Mouse (Mus musculus): ENCODE data around the gene Pttg1. TPM values are rescaled to one million over a fixed set of nuclear protein-coding genes. Genes with fewer than 3 reads are reported as not detected.

Gene Pttg1
- total RNA-seq, 2 experiments from 2014 or later = 30.2 to 31.1 TPM

DNA sequence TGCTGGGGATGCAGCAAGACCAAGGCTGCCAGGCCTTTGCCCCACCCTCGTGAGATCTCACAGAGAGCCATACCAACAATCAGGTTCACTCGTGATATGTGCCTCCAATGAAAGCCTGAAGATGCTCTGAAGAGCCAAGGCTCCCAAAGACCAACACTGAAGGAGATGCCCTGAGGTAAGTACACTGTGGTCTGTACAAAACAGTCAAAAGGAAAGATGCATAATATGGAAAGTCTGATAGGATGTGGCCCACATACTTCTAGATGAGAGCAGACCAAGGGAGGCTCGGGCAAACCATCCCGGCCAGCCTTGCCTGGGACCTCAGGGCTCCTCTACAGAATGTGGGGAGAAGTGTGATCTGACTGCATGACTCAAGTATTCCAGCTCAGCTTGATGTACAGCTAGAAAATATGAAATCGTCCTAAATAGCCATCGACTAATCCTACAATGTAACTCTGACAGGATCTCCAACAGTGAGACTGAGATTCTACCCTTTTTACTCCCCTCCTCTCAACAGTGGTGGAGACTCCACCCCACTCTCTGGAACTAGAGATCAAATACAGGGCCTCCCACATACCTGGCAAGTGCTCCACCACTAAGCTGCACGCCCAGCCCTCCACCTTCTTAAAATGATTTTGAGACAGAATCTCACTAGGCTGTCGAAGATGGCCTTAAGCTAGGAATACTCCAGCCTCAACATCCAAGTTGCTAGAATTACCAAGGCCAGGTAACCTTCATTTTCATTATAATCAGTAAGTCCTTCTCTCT is 48.8 kb downstream of the Pttg1 start:
- no peak for DNase-seq (ENCODE audit: low spot score in 2 of 2)

DNA sequence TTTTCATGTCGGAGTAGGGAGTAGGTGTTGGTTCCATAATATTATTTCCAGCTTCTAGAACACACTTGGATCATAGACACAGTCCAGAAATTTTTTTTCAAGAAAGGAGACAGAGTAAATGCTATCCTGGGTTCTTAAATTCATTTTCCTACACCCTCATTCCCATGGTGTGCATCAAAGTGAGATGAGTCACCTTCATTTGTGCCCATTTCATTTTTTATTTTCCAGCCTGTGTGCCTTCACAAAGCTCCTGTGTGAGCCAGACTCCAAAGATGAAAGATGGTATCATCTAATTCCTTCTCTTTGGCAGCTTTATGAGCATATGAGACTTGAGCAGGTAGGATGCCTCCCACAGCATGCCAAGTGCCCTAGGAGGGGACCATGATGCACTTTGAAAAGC is 49.5 kb downstream of the Pttg1 start:
- no peak for DNase-seq (ENCODE audit: low spot score in 2 of 2)

DNA sequence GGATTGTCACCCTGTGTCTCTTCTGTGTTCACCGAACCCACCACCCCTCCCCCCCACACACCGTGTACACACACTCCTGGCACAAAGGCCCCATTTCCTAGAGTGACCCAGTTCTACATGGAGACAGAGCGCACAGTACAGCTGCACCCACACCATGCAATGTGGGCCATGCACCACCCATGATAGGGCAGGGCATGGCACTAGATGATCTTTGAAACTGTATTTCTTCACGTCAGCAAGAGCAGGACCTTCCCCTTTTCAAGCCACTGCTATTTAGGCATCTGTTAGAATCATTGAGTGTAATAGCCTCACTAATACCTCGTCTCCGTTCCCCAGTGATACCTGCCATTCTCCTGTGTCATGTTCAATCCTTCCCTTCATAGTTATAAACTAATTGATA is 51.1 kb downstream of the Pttg1 start:
- no peak for DNase-seq (ENCODE audit: low spot score in 2 of 2)

DNA sequence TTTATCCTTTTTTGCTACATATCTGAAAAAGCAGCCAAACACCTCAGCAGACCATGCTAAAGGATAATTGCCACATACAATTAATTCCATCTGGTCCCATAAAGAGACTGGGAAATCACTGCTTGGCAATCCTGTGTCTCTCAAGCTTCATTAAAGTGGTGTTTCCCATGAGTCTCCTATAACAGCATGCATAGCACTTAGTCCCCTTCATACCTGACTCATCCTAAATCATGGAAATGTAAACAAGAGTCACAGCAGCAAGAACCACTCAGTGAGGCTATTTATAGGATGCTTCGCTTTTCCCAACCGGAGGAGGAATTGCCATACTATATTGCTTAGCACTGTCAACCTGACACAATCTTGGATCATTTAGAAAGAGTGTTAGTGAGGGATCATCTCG is 52.7 kb downstream of the Pttg1 start:
- DNase-seq (ENCODE audit: low spot score in 2 of 2) = no peak

DNA sequence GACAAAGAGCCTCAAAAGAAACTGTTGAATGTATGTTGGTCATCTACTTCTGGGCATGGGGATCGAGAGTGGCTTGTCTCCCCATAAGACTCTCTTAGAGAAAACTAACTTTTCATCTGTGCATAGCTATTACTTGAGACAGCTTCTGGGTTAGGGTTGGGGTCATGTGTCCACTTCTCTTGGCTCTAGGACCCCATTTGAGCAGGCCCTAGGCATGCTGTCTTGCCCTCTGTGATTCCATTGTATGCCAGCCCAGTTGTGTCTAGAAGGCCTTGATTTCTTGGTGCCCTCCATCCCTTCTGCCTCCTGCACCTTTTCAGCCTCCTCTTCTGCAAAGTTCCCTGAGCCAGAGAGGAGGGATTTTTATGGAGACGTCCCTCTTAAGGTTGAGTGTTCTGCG is 54.2 kb downstream of the Pttg1 start:
- no peak for DNase-seq (ENCODE audit: low spot score in 2 of 2)

Small RNA genes within 50 kb of the gene (microRNA-seq; reads per million reads assigned to microRNA genes)
- 607 to 779 reads per million in 2 experiments for gene Mir146

Other genes with a start within 250 kb of the Pttg1 start
- 10 to 100 TPM; 55.5 to 57.8 TPM for gene Slu7, start 7.5 kb upstream of the Pttg1 start, total RNA-seq (2021)
- 1 to 10 TPM; 2.3 to 2.9 TPM for gene C1qtnf2, start 48.0 kb upstream of the Pttg1 start, total RNA-seq (2021)
- 1 to 10 TPM; 2.8 to 3.0 TPM for gene Ccnjl, start 102.5 kb upstream of the Pttg1 start, total RNA-seq (2021)
- gene 4933415A04Rik, start 160.8 kb upstream of the Pttg1 start, total RNA-seq (2021) = under 1 TPM; 0.66 to 0.70 TPM
- gene Fabp6, start 175.3 kb upstream of the Pttg1 start, total RNA-seq (2021) = not detected